Mouse (Mus musculus) limb, embryonic 15.5 days (tissue): ENCODE data around the gene Epor. TPM values are rescaled to one million over a fixed set of nuclear protein-coding genes. Genes with fewer than 3 reads are reported as not detected.

Experiments used
- ATAC-seq: fragments of 200-750 bp; cut with Nextera tagmentation; 2 replicates; pipeline ENCODE4 v1.8.0; 2017; ENCODE audit warnings: low read depth, moderate TSS enrichment; ENCODE audit not compliant: insufficient number of reproducible peaks, low FRiP score, low TSS enrichment
- H3K27ac ChIP-seq: fragments of 300-500 bp; sonication (generic); 2 replicates; pipeline ENCODE4 v1.5.1; 2015; ENCODE audit warnings: moderate library complexity, mild to moderate bottlenecking, inconsistent platforms
- H3K27me3 ChIP-seq: fragments of 300-500 bp; sonication (generic); 2 replicates; pipeline ENCODE4 v1.6.1; 2015; ENCODE audit warnings: inconsistent platforms
- H3K36me3 ChIP-seq: fragments of 300-500 bp; sonication (generic); 2 replicates; pipeline ENCODE4 v1.6.1; 2015; ENCODE audit warnings: inconsistent platforms
- H3K4me1 ChIP-seq: fragments of 300-500 bp; sonication (generic); 2 replicates; pipeline ENCODE4 v1.6.1; 2015; ENCODE audit warnings: inconsistent platforms
- H3K4me2 ChIP-seq: fragments of 300-500 bp; sonication (generic); 2 replicates; pipeline ENCODE4 v1.6.1; 2015; ENCODE audit warnings: mild to moderate bottlenecking, inconsistent platforms
- H3K4me3 ChIP-seq: fragments of 300-500 bp; sonication (generic); 2 replicates; pipeline ENCODE4 v1.5.1; 2015; ENCODE audit warnings: mild to moderate bottlenecking, inconsistent platforms
- H3K9ac ChIP-seq: fragments of 300-500 bp; sonication (generic); 2 replicates; pipeline ENCODE4 v1.6.1; 2015; ENCODE audit warnings: inconsistent platforms
- H3K9me3 ChIP-seq: fragments of 300-500 bp; sonication (generic); 2 replicates; pipeline ENCODE4 v1.6.1; 2016; ENCODE audit warnings: inconsistent platforms
- WGBS: fragments of 180-500 bp; shearing (Covaris S2); methylation state at CpG from one replicate; pipeline ENCODE4 v1.1.7; 2015; 5-methylcytosine and 5-hydroxymethylcytosine counted together
- polyA plus RNA-seq: library from polyadenylated mRNA; unstranded; fragments of >200 nt; fragmentation: Nextera tagmentation; extraction: Ambion mirVana; gene quantifications from 2 replicates; pipeline ENCODE4 v1.2.1, GENCODE M21; 2015

Epor gene
- polyA plus RNA-seq, 1 experiment from 2014 or later = 6.4 TPM

DNA sequence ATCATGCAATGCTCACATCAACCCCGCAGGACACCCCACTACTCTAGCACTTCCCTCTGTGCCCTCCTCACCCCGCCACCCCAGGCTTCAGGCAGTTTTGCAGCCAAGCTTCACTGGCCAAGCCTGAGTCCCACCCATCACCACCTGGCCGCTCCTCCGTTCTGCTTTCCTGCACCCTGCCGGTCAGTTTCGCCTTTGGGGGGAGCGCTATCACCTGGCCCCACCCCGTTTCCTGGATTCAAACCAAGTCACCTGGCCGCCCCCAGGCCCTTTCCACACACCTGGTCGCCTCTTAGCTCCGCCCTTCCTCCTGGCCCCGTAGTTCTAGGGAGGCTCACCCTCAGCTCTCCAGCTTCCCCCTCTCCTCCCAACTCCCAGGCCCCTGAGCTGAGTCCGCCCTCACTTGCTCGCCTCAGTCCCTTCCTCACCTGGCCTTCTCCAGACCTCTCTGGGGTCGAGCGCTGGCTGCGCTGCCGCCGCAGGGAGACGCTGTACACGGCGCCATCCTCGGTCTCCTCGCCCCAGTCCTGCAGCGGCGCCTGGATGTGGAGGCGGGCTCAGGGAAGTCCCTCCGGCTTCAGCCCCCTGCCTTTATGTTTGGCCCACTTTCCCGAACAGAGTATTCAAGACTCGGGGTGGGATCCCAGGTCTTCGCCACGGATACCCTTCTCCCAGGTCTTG, 25.3 kb upstream of the Epor start:
- peaks cover 25% of the 10 kb centered on the region for H3K4me1 ChIP-seq
- H3K27me3 ChIP-seq = peaks cover 85% of the 10 kb centered on the region
- peak overlapping the region; percentile 26; the same call in 1 of the 2 replicates for H3K9ac ChIP-seq
- peak overlapping the region; percentile 56 for H3K4me2 ChIP-seq
- H3K9me3 ChIP-seq = no peaks in the 10 kb centered on the region
- peak overlapping the region; percentile 33 for H3K4me3 ChIP-seq
- H3K27ac ChIP-seq = no peak overlapping the region
- H3K36me3 ChIP-seq = no peaks in the 10 kb centered on the region
- under 1% methylated on average over 32 of the region's 32 CpGs for WGBS
- no peak for ATAC-seq

DNA sequence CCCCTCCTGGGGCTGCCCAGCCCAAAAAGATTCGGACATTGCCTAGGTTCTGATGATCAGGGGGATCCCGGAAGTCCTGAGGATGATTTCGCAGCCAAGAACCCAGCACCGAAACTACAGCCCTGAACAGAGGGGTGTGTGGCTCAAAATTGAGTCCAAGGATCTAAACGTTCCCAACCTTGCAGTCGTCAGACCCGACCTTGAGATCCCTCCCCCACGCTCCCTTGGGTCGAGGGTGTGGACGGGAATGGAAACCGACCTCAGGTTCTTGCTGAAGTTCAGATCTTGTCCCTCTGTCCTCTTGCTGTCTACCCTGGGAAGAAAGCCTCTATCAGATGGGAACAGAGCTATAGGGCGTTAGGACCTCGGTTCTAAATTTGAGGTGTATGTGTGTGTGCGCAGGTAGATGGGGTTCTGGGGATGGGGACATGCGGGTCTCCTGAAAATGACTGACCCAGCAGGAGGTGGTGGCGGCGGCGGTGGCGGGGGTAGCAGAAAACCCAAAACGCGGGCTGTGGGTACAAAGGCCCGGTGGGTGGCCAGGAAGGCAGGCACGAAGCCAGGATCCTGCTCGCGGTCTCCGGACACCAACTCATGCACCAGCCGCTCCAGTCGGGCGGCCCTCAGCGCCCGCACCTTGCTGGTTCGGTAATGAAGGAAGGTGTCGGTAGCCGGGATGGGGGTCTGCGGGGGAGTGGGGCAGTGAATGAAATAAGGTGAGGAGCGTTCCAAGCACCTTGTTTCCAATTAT, 24.5 kb upstream of the Epor start:
- no peaks in the 10 kb centered on the region for H3K36me3 ChIP-seq
- H3K9ac ChIP-seq = no peak overlapping the region
- 9% methylated on average over 36 of the region's 36 CpGs for WGBS
- H3K27me3 ChIP-seq = peaks cover 79% of the 10 kb centered on the region
- no peak overlapping the region for H3K27ac ChIP-seq
- H3K9me3 ChIP-seq = no peaks in the 10 kb centered on the region
- no peak for ATAC-seq
- peaks cover 25% of the 10 kb centered on the region for H3K4me1 ChIP-seq
- no peak overlapping the region for H3K4me3 ChIP-seq
- H3K4me2 ChIP-seq = peak overlapping the region; percentile 56; the same call in 1 of the 2 replicates

DNA sequence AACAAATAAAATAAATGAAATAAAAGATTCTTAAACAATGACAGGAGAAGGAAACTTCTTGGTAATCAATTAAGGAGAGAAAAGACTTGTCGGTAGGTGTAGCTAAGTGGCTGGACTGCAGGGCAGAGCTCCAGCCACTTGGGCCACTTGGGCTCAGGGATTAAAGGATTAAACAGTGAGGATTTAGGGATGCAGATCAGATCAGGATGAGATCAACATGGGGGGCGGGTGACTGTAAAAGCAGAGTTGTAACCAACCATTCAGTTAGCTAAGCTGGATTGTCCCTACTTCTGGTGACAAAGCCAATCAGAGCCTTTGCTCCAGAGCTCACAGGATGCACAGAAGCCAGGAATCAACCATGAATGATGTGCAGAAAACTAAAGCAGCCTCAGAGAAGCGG, 20.6 kb upstream of the Epor start:
- H3K4me1 ChIP-seq = peaks cover 13% of the 10 kb centered on the region
- no peak overlapping the region for H3K4me2 ChIP-seq
- 31% methylated on average over 3 of the region's 3 CpGs for WGBS
- H3K27ac ChIP-seq = no peak overlapping the region
- H3K4me3 ChIP-seq = no peak overlapping the region
- H3K9ac ChIP-seq = no peak overlapping the region
- no peak for ATAC-seq
- no peaks in the 10 kb centered on the region for H3K36me3 ChIP-seq
- H3K27me3 ChIP-seq = peaks cover 41% of the 10 kb centered on the region
- H3K9me3 ChIP-seq = no peaks in the 10 kb centered on the region

DNA sequence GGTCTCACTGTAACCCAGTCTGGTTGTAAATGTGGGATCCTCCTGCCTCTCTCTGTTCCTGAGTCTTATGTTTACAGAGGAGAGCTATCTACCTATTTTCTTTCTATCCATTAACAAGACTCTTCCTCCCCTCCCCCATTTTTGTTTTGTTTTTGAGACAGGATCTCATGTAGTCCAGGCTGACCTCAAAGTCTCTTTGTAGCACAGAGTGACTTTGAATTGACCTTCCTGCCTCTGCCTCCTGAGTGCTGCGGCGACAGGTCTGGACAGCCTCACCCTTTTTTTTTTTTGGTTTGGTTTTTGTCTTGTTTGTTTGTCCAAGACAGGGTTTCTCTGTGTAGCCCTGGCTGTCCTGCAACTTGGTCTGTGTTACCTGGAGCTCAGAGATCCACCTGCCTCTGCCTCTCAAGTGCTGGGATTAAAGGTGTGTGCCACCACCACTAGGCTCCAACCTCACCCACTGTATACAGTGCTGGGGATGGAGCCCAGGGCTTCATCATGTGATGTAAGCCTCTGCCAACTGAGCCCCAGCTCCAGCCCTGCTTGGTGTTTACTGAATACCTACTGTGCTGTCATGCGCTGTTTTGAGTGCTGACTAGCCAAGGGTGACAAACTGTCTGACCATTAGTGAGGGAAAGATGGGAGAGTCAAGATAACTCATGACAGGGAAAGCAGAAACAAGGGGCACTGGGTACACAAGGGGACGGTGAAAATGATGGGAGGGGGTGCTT, 15.3 kb upstream of the Epor start:
- ATAC-seq = no peak
- Histone ChIP-seq H3K27ac (no peak overlapping the region), H3K4me1 (no peaks in the 10 kb centered on the region), H3K9me3 (no peaks in the 10 kb centered on the region), H3K27me3 (0 out of 2 replicates have a peak, but pooled peaks cover 1% of the 10 kb centered on the region), H3K36me3 (no peaks in the 10 kb centered on the region), H3K9ac (no peak overlapping the region), H3K4me2 (no peak overlapping the region), H3K4me3 (no peak overlapping the region)
- 88% methylated on average over 4 of the region's 4 CpGs for WGBS

DNA sequence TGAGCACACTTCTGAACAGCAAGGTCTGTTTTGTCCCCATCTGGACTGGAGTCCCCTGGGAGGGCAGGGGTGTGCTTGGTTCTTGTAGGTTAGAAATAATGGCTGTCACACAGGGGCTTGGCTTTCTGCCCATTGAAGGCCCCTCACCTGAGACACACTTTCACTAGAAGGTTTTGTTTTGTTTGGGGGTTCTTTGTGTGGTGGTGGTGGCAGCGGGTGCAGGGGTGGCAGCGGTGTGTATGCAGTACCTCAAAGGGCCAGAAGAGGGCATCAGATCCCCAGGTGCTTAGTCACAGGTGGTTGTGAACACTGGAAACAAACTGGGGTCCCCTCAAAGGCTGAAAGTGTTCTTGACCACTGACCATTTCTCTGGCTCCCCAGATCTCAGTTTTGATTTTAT, 14.7 kb upstream of the Epor start:
- H3K36me3 ChIP-seq = no peaks in the 10 kb centered on the region
- H3K27me3 ChIP-seq = no peaks in the 10 kb centered on the region
- no peak overlapping the region for H3K9ac ChIP-seq
- ATAC-seq = no peak
- 25% methylated on average over 2 of the region's 2 CpGs for WGBS
- no peak overlapping the region for H3K27ac ChIP-seq
- no peak overlapping the region for H3K4me3 ChIP-seq
- no peaks in the 10 kb centered on the region for H3K4me1 ChIP-seq
- H3K4me2 ChIP-seq = no peak overlapping the region
- H3K9me3 ChIP-seq = no peaks in the 10 kb centered on the region

DNA sequence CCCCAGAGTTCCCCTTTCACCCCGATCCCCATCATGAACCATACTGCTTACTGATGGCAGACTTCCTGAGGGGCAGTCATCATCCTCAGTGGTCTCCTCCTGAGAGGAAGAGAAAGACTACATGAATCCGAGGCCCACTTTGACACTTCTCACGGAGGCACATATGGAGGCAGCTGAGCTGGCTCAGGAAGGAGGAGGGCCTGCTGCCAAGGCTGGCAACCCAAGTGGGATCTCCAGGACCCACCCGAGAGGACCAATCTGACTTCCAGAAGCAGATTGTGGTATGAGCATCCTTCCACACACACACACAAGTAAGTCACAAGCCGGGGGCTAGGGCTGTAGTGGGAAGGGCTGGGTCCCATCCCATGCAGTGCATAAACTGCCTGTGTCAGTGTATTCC, 14.0 kb upstream of the Epor start:
- ATAC-seq = no peak
- Histone ChIP-seq H3K4me2 (no peak overlapping the region), H3K36me3 (no peaks in the 10 kb centered on the region), H3K9ac (no peak overlapping the region), H3K27me3 (no peaks in the 10 kb centered on the region), H3K4me1 (no peaks in the 10 kb centered on the region), H3K27ac (no peak overlapping the region), H3K9me3 (no peaks in the 10 kb centered on the region), H3K4me3 (no peak overlapping the region)
- WGBS = 89% methylated on average over 5 of the region's 5 CpGs

DNA sequence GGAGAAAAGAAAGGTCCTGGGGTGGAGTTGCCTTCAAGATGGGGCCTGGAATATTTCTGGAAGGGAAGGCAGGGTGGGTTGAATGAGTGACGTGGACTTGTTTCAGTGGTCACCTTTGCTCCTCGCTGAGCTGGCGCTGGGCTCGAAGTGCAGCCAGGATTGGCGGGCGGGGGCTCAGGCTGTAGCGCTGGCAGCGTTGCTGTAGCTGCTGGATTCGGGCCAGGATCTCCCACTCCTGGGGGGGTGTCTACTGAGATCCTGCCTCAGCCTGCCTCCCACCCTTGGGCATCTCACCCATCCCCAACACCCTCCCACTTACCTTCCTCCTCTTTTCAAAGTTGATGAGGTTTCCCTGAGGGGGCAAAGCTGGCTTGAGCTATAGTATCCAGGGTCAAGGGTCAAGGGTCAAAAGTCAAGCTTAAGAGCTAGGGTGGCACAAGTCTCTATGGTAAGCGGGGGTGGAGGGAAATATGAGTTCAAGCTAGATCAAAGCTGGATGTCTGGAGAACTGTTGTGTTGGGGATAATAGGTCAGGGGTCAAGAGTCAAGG, 13.4 kb upstream of the Epor start:
- WGBS = 76% methylated on average over 10 of the region's 10 CpGs
- no peak for ATAC-seq
- H3K4me2 ChIP-seq = no peak overlapping the region

DNA sequence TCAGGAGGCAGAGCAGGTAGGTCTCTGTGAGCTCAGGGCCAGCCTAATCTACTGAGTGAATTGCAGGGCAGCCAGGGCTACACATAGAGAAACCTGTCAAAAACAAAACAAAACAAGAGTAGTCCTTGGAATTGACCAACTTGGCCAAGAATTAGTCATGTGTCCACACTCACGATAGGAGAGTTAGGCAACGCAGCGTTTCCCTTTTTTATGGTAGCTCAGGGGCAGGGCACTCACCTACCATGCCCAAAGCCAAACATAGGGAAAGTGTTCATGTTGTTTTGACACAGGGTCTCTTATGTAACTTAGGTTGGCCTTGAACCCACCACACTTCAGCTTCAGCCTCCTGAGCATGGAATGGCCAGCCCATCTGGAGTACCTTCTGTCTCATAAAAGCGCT, 6.0 kb upstream of the Epor start:
- no peak overlapping the region for H3K4me2 ChIP-seq
- 86% methylated on average over 4 of the region's 4 CpGs for WGBS
- H3K27me3 ChIP-seq = no peaks in the 10 kb centered on the region
- no peak overlapping the region for H3K4me3 ChIP-seq
- H3K27ac ChIP-seq = no peak overlapping the region
- no peak for ATAC-seq
- no peaks in the 10 kb centered on the region for H3K36me3 ChIP-seq
- no peaks in the 10 kb centered on the region for H3K4me1 ChIP-seq
- no peaks in the 10 kb centered on the region for H3K9me3 ChIP-seq
- H3K9ac ChIP-seq = no peak overlapping the region

More for the DNA sequence above, 13.4 kb upstream of the Epor start:
- H3K9me3 ChIP-seq = no peaks in the 10 kb centered on the region
- H3K4me1 ChIP-seq = no peaks in the 10 kb centered on the region
- H3K4me3 ChIP-seq = no peak overlapping the region
- no peaks in the 10 kb centered on the region for H3K27me3 ChIP-seq
- H3K36me3 ChIP-seq = no peaks in the 10 kb centered on the region
- no peak overlapping the region for H3K9ac ChIP-seq
- H3K27ac ChIP-seq = no peak overlapping the region

DNA sequence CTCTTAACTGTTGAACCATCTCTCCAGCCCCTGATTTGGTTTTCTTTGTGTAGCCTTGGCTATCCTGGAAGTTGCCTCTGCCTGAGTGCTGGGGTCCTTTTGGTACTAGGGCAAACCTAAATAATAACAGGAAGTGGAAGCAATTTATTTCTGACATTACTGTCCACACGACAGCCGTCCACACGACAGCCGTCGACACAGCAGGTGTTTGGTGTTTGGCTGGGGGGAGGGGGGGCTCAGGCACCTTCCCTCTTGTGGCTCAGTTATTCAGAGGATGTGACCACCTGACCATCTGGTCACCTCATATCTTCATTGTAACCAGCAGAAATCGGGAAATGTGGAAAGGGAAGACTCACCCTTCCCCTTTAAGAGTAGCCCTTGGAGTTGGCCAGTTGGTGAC, 5.6 kb upstream of the Epor start:
- 51% methylated on average over 6 of the region's 6 CpGs for WGBS
- H3K36me3 ChIP-seq = no peaks in the 10 kb centered on the region
- H3K9me3 ChIP-seq = no peaks in the 10 kb centered on the region
- no peaks in the 10 kb centered on the region for H3K4me1 ChIP-seq
- no peak overlapping the region for H3K27ac ChIP-seq
- H3K4me3 ChIP-seq = no peak overlapping the region
- no peak for ATAC-seq
- H3K9ac ChIP-seq = no peak overlapping the region
- H3K4me2 ChIP-seq = no peak overlapping the region
- peaks cover 3% of the 10 kb centered on the region for H3K27me3 ChIP-seq

DNA sequence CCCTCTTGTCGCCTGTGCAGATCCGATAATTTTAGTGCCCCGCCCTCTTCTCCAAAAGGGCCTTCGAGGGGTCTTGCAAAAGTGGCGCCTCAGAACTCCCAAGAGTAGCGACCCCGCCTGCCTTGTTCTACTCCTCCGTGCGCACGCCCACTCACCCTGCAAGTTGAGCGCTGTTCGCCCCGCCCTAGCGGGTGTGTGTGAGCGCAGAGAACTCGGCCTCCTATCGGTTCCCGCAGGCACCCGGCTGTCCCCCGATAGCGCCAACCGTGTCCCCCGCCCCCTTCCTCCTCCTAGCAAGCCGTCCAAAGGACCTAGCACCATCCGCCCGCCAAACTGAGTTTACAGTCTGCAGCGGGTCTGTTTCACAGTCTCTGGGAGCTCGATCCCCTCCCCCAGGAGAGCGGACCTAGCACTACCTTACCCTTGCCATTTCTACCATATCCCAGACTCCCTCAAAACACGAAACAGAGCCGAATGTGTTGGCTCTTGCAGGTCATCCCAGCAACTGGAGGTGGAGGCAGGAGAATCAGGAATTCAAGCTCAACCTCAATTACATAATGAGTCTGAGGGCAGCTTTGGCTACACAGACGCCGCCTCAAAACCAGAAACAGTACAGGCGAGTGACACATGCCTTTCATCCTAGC, 768 bp downstream of the Epor start:
- Histone ChIP-seq H3K36me3 (no peaks in the 10 kb centered on the region; the same call in 1 of the 2 replicates), H3K4me2 (peak overlapping the region; percentile 92), H3K4me3 (peak overlapping the region; percentile 45), H3K9me3 (no peaks in the 10 kb centered on the region), H3K27ac (no peak overlapping the region), H3K4me1 (peaks cover 29% of the 10 kb centered on the region), H3K9ac (peak overlapping the region; percentile 26), H3K27me3 (peaks cover 54% of the 10 kb centered on the region)
- peak; percentile 53; the same call in 1 of the 2 replicates for ATAC-seq
- 3% methylated on average over 34 of the region's 34 CpGs for WGBS

DNA sequence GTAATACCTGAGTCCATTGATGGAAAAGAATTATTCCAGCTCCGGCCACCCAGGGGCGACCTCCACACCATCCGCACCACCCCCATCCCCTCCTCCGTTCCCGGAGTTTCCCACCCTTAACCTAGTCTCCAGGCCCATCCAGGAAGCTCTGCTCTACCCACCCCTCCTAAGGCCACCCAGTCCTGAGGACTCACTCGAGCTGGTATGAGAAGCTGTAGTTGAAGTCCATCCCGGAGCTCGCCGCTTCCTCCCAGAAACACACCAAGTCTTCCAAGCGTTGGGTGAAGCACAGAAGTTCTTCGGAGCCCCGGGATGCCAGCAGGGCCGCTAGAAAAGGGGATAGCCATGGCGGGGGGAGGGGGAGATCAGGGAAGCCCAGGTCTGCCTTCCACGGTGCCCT, 1.3 kb downstream of the Epor start:
- Histone ChIP-seq H3K36me3 (no peaks in the 10 kb centered on the region; the same call in 1 of the 2 replicates), H3K9ac (peak overlapping the region; percentile 26; the same call in 1 of the 2 replicates), H3K4me2 (peak overlapping the region; percentile 92), H3K9me3 (no peaks in the 10 kb centered on the region), H3K4me3 (peak overlapping the region; percentile 45), H3K27me3 (peaks cover 54% of the 10 kb centered on the region), H3K4me1 (peaks cover 29% of the 10 kb centered on the region), H3K27ac (no peak overlapping the region)
- 0% methylated on average over 15 of the region's 15 CpGs for WGBS
- no peak for ATAC-seq
